Mouse (Mus musculus) kidney, postnatal 14 days (tissue): ENCODE data around the gene Sag.
A peak's percentile ranks its signal among the peaks of the same experiment; 100 is the strongest.
"Not testable (repeated sequence)": the region's sequence is repeated elsewhere in the genome, so short reads cannot be mapped to it uniquely, and the experiment has no call there.

ENCODE experiments used
- DNase-seq: peaks from one replicate; pipeline ENCODE4 v3.0.0; 2022; ENCODE audit warnings: mixed read lengths

Gene Sag

DNA sequence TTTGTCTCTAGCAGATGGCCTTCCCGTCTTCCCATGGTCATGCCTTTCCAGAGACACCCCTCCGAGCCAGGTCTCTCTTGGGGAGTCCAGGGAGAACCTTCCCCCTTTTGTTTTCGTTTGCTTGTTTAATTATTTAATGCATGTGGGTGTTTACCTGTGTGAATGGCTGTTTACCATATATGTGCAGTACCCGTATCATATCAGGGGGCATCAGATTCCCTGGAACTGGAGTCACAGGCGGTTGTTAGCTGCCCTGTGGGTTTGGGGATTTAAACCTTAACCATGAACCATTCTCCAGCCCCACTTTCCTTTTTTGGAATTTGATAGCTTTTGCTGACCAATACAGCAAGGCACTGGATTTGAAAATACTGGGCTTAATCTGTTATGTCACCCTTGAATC is 21.8 kb downstream of the Sag start:
- no peak for DNase-seq

DNA sequence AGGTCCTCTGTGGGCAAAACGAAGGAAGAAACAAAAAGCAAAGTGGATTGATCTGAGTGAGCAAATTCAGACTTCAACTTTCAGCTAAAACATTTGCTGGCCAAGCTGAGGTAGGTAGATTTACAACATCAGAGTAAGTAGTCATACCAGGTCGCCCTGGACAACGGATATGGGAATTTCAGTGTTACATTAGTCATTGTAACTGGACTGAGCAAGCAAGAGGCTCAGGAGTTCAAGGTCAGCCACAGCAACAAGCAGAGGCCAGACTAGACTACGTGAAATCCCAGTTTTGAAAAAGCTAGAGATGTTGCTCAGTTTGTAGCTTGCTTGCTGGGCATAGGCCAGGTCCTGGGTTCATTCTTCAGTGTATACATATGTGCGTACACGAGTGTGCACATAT is 22.5 kb downstream of the Sag start:
- DNase-seq, result no peak

DNA sequence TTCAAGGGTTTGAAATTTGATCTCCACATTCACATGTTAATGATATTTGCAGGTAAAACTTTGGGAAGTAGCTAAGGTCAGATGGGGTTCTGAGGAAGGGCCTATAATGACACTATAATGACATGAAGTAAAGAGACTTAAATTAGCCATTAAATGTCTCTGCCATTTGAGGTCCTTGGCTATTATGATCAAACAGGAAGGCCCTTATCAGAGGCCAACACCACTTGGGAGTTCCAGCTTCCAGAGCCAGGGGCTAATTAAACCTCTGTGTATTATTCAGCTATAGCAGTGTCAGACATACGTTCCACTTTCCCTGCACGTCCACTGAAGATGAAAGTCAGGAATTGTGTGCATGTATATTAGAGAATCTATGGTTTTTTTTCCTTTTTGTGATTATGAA is 23.0 kb downstream of the Sag start:
- no peak for DNase-seq

DNA sequence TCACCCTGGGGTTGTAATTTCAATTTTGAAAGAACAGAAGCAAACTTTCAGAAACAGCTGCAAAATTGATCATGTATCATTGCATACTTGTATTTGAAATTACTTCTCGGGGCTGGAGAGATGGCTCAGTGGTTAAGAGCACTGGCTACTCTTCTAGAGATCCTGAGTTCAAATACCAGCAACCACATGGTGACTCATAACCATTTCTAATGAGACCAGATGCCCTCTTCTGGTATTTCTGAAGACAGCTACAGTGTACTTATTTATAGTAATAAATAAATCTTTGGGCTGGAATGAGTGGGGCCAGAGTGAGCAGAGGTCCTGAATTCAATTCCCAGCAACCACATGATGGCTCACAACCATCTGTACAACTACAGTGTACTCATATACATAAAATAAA is 24.0 kb downstream of the Sag start:
- DNase-seq, result not testable (repeated sequence)

DNA sequence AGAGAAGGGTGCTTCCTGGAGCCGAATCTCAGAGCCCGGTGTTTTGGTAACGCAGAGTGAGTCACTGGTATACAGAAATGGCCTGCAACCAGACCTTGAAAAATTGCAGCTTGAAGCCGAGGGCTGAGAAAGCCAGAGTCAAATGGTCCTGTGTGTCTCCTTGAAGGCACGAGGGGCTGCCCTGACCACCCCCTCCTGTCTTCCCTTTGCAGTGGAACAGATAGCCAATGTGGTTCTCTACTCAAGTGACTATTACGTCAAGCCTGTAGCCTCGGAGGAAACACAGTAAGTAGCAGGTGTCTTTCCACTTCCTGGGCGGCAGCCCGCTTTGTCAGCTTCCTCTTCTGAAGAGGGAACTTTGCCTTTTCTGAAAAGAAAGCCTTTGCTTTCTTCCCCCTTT is 24.7 kb downstream of the Sag start:
- DNase-seq, result no peak

DNA sequence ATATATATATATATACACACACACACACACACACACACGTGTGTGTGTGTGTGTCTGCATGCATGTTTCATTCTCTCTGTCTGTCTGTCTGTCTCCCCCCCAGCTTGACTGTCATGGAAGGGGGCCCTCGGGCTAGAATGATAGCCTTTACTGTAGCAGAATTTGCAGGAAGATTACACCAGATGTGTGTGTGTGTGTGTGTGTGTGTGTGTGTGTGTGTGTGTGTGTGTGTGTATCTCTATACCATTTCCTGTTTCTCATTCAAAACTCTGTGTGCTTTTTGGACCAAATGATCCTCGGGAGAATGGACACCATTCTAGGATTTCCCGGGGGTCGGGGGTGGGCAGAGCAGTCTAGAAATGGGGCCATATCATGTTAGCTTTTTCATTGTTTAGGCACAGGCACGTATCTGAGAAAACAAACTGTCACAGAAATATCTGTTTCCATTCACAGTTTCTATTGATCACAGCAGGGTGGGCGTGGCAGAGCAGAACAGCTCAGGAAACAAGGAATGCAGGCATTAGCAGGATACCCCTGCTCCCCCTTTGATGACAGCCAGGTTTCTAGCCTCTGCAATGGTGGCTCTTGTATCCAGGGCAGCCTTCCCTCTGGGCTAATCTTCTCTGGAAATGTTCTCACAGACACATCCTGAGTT is 25.6 kb downstream of the Sag start:
- DNase-seq, result no peak

DNA sequence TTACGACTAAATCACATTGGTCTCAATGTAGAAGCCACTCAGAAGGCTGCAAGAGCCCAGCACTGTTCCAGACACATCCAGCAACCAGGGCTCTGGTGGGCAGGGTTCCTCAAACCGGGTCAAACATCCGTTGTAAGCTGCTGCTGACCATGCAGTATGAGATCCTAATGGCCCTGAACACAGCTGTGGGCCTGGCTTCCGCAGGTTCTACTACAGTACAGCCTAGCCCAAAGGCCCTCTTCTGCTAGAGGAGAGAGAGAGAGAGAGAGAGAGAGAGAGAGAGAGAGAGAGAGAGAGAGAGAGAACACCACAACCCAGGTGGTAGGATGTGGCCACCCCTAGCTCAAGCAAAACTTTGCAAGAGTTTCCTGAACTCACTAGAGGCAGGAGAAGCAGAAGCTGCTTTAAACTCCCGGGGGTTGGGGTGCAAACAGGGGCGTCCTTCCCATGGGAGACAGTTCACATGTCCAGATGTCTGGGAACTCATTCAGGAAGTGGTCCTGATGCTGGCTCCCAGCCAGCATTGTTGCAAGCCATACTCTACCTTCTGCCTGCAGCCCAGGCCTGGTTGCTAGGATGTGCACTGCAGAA is 26.2 kb downstream of the Sag start:
- no peak for DNase-seq

DNA sequence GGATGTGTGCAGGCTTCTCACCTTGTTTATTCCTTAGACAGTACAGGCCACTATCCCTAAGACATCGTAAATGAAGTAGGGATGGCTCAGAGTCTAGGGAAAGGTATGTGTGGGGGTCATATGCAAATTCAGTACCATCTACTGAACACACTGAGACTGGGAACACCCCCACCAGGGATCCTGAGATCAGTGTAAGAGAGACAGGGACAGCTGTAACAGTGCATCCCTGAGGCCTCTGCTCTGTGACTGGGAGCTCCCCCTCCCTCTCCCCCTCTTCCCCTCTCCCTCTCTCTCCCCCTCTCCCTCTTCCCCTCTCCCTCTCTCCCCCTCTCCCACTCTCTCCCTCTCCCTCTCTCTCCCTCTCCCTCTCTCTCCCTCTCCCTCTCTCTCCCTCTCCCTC is 33.0 kb downstream of the Sag start:
- DNase-seq, result no peak

DNA sequence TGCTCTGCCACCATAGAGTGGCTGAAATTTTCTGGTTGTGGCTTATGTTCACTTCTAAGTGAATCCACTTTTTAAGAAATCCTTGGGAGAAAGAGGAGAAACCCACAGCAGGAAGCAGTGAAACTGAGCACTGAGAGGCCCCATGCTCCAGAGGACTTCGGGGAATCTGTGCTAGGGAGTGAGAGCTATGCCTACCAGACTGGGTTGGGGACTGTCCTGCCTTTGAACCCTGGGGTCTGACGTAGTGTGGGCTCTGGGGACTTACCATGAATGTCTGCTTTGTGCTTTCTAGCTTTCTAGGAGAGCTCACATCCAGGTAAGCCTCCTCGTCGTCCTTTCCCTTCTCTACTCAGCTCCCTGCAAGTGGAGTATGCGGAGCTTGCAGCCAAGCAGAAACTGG is 33.5 kb downstream of the Sag start:
- no peak for DNase-seq

DNA sequence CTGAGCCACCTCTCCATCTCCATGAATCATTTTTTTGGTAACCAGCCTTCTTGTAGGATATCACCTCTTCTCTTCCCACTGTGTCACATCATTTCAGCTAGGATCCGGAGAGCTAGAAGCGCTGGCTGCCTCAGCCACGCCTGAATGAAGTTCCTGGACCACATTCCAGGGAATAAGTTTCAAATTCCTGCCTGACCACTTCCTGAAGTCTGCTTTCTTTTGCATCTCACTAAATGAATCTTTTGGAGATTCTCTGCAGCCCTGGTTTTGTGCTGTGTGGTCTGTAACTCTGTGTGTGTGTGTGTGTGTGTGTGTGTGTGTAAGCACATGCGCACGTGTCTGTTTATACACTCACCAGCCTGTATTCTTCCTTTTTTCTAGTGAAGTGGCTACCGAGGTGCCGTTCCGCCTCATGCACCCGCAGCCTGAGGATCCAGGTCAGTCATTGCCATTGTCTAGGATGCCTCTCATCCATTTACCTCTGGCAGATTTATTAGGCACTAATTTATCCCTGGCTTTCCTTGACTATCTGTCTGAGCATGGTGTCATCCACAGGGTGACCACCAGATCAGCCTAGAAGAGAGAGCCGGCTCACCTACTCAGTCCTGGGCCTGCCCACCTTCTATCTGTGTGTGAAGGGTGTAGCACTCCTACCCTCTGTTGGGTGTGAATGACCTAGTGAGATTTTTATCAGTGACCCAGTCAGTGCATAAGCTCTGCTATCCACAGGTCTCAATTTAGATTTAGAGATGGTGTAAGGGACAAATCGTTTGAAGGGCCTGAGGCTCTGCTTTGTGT is 37.1 kb downstream of the Sag start:
- DNase-seq, result no peak

DNA sequence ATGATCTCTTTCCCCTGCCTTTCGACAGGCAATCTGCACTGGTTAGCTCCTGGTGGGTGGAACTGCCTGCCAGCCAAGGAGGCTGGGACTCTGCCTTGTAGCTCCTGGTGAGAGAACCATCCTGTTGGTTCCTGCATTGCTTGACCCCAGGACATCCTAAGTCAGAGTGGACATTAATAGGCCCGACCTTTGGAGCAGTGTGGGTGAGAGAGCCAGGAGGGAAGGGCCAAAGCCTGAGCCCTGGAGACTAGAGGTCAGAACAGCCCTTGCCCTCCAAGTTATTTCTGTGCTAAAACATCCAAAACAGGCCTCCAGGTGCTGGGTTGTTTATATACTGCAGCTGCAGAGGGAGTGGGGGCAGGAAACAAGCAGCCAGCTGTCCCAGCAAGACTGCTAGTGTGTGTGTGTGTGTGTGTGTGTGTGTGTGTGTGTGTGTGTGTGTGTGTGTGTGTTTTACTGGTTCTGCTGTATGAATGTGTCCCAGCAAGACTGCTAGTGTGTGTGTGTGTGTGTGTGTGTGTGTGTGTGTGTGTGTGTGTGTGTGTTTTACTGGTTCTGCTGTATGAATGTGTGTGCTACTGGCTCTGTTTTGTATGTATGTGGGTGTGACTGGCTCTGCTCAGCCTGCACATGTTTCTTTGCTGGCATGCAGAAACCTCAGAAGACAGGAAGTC is 43.5 kb downstream of the Sag start:
- DNase-seq, result peak; percentile 72

DNA sequence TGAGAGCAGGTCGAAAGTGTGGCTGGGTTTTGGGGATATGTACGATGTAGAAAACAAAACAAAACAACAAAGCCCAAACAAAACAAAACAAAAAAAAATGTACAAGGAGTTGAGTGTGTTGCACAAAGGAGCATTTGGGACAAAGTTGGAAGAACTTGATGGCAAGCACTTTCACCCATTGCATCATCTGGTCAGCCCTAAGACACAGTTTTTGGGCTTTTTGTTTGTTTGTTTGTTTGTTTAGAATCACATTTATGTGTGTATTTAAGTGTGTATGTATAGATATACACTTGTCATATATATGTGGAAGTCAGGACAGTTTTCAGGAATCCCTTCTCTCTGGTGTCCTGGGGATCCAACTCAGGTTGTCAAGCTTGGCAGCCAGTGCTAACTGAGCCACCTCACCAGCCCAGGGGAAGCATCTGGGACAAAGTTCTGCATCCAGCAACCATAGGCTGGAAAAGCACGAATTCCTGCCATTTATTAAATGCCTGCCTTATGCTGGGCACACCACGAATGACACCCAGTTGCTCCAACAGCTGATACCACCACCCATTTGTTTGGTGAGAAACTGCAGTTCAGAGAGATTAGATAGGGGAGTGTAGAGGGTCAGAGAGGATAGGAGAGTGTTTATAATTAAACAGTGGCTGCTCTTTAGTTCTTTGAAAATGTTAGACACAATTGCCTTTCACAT is 44.1 kb downstream of the Sag start:
- no peak for DNase-seq

DNA sequence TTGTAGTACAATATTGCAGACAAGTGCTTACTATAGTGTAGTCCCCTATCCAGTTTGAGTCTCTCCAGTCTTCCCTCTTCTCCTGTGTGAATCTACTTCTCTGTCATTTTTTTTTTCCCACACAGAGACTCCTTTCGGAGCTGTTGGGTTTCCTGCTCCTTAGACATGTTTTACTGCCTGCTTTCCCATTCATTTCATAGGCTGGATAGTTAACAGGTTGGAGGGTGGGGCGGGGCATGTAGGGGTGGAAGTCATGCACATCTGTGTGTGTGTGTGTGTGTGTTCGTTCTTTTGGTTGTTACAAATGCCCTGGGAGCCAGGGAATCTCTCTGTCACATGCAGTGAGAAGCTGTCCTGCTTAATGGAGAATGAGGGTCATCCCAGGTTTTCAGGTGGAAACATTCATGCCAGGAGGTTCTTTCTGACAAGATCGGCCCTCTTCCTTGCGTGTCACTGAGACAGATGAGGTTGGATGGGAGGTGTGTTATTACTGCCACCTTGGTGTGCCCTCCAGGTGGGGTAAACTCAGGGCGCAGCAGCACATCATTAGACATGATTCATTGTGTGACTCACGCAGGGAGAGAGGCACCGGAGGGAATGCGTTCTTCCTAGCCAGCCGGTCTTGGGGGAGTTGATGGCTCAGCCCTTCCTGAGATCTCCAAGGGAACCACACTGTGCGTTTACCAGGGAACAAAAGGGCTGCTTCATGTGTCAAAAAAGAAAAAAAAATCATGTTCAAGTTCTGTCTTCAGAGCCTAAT is 44.9 kb downstream of the Sag start:
- no peak for DNase-seq

DNA sequence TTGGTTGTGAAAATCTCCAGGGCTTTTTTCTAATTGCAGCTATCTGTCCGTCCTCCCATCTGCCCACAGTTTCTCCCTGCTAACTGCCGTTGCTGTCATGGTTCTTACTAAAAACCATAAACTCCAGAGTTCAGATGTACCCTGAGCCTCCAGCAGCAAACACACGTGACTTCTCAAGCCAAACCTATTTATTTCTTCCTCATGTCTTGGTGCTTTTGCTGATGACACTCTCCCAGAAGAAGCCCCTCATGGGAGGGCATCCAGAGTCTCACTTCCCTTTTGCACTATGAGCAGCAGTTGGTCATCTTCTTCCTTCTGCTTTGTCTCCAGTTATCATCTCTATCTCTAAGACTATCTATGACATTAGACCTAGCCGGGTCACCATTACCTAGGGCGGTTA is 45.8 kb downstream of the Sag start:
- no peak for DNase-seq

DNA sequence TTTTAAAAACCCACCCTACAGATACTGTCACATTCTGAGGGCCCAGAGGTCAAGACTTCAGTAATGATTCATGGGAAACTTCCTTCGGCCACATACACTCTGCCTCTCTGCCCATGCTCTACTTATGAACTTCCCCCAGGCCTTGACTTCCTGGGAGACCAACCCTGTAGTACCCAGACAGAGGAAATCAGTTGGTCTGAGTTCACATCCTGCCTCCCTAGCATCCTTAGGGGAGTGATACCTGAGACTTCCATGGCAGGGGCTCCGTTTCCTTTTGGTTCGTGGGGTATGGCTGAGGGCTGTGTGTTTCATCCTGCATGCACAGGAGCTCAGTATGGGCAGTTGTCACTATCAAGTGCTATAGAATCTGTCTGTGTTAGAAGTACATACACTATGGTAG is 47.9 kb downstream of the Sag start:
- DNase-seq, result no peak

DNA sequence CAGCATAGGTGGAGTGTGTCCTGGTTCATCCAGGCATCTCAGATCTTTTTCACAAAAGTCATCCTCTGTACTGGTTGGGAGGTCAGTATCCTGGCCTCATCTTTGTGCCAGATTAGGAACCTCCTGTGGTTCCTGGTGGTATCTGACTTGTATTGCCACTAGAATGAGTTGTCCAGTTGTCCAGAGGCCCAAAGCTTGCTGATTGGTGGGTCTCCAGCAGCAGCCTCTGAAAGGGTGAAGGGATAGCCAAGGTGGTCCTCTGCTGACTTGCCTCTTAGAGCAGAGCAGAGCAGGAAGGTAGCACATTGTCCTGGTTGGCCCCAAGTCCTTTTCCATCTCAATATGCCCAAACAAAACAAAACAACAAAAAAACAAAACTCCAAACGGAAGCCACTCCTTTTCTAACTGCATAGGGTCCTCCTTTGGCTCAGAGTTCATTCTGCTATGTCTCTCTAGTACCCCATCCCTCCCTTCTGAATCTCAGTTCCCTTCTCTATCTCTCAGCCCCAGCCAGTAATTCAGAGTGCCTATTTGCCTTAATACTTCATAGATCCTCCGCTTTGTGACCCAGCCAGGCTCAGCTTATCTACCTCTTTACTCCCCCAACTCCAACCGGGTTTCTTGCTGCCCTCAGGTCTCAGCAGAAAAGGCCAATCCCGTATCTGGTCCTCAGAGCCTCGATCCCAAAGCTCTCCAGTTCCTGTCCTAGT is 48.8 kb downstream of the Sag start:
- DNase-seq, result no peak

DNA sequence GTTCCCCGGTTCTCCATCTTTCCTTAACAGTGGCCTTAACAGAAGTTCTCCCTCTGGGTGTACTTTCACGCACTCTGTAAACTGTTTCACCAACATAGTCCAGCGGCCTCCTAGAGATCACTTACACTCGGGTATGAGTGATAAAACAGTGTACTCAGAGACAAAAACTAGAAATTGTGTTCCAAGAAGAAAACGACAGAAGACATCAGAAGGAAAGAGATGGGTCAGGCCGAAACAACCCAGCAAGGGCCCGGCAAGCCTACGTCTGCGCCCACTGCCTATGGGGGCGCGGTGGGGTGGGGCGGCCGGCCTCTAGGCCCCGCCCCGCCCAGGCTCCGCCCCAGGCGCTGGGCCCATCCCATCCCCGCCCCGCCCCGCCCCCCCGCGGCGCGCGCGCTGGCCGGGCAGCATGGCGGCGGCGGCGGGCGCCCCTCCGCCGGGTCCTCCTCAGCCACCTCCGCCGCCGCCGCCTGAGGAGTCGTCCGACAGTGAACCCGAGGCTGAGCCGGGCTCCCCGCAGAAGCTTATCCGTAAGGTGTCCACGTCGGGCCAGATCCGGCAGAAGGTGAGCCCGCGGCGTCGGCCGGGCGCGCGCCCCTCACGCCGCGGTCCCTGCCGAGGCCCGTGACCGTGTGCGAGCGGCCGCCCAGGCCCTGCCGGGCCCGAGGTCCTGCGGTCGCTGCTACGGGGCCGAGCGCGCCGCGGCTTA is 49.6 kb downstream of the Sag start, which contains the start of gene Dgkd:
Dgkd (plus strand) TSS at position 396 of the 709 bp plus-strand sequence.
- DNase-seq, result peak; percentile 91

DNA sequence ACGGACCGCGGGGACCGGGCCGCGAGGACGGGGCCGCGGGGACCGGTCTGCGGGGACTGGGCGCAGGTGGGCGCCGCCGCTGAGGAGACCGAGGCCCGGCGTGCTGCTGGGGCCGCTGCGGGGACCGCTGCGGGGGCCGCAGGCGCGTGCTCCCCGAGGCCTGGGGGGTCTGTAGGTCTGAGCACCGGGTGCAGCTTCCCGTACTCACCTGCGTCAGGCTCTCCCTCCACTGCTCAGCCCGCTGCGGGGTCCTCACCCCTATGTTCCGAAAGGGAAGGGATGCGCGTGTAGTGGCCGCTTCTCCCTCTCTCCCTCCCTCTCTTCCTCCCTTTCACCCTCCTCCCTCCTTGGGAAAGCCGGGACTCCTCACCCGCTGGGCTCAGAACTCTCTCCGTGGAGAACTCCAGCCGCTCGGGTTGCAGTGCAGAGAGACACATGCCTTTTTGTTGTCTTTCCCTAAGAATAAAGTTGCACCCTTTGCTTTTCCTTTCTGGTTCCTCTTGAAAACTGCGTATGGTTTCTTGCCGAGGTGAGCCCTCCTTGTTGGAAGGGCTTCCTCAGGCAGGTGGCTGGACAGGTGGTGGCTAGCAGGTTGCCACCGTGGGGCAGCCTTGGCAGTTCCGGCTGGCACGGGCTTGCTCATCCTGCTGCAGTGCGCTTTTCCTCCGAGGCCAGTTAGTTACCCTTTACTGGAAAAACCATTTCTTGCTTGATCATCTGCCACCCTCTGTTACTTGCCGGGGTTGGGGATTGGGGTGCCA is 50.3 kb downstream of the Sag start:
- peak; percentile 45 for DNase-seq

DNA sequence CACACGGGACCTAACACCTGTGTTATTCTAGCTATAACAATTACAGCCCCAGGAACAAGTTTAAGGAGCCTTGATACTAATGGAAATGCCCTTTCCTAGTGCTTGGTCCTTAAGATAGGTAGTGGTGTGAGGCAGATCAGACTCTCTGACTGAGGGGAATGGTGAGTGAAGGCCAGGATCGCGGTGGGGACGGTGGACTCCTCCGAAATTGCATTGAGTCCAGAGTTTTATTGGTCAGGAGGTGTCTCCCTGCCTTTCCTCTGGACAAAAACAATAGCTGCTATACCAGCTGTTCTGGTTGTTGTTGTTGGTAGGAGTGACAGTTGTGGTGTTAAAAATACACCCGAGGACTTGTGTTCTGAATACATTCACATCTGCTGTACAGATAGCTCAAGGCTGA is 50.9 kb downstream of the Sag start:
- DNase-seq, result no peak

DNA sequence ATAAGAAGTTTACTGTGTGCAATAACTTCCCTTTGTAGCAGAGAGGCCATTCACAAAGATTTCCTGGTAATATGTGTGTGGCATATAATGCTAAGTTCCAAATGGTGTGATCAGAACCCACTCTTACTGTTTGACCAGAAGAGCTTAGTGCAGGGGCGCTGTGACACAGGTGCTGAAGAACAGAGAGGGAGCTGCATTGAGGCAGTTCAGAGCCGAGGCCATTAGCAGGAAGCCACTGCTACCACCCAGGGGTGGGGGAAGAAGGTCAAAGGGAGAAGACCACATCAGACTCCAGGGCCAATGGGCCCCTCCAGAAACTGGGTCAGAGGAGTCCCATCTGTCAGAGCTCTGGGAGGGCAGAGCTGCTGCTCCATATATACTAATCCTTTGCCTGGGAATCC is 51.4 kb downstream of the Sag start:
- DNase-seq, result no peak
